Mouse (Mus musculus) left cerebral cortex, adult 2 months (tissue): ENCODE measurements around the gene Insyn1. TPM values are rescaled to one million over a fixed set of nuclear protein-coding genes. Genes with fewer than 3 reads are reported as not detected.
A peak's percentile ranks its signal among the peaks of the same experiment; 100 is the strongest.

Experiments
- DNase-seq, 2 experiments: peaks; one replicate each; pipeline ENCODE4 v3.0.0; 2021 to 2022; ENCODE audit warnings: low spot score in 2 of 2, mixed read lengths in 1 of 2; ENCODE audit errors: extremely low spot score in 1 of 2
- H3K27ac ChIP-seq: fragments of 200-600 bp; 2 replicates; pipeline ENCODE4 v1.8.1; 2022
- H3K4me3 ChIP-seq: fragments of 200-600 bp; 2 replicates; pipeline ENCODE4 v1.8.1; 2022
- CTCF ChIP-seq: fragments of 200-600 bp; IDR thresholded peaks from 2 replicates; pipeline ENCODE4 v1.8.1; 2022; ENCODE audit warnings: antibody characterized with exemption, mild to moderate bottlenecking, moderate library complexity
- intact Hi-C: fragments of 180-260 bp; cut with DNase I; formaldehyde crosslinking; loops from one replicate; pipeline ENCODE4 v1.15.1; 2025
- long read RNA-seq, 2 experiments: library from polyadenylated mRNA; stranded (forward); transcript quantifications; one replicate each; pipeline ENCODE4 v2.0.0; 2021; ENCODE audit warnings: borderline mapping rate in 2 of 2
- total RNA-seq, 2 experiments: library from RNA; stranded (reverse); gene quantifications; 2 replicates each; pipeline ENCODE4 v1.2.3; 2021

Insyn1 gene
- total RNA-seq = 100 to 1,000 TPM; 214 to 230 TPM
- long read RNA-seq, experiment 1, transcript Insyn1-203 (2 exons, 1,095 nt) = minor isoform, 19 of 51 reads
- long read RNA-seq, experiment 1, transcript Insyn1-201 (3 exons, 2,139 nt) = major isoform, 21 of 51 reads
- long read RNA-seq, experiment 1, partial matches to known transcripts = 1 of 51 reads
- long read RNA-seq, experiment 1, other reads (novel, unspliced or antisense) = 8 of 51 reads
- long read RNA-seq, experiment 2, transcript Insyn1-201 (3 exons, 2,139 nt) = minor isoform, 19 of 58 reads
- long read RNA-seq, experiment 2, transcript Insyn1-203 (2 exons, 1,095 nt) = major isoform, 27 of 58 reads
- long read RNA-seq, experiment 2, partial matches to known transcripts = 0 of 58 reads
- long read RNA-seq, experiment 2, other reads (novel, unspliced or antisense) = 12 of 58 reads

DNA sequence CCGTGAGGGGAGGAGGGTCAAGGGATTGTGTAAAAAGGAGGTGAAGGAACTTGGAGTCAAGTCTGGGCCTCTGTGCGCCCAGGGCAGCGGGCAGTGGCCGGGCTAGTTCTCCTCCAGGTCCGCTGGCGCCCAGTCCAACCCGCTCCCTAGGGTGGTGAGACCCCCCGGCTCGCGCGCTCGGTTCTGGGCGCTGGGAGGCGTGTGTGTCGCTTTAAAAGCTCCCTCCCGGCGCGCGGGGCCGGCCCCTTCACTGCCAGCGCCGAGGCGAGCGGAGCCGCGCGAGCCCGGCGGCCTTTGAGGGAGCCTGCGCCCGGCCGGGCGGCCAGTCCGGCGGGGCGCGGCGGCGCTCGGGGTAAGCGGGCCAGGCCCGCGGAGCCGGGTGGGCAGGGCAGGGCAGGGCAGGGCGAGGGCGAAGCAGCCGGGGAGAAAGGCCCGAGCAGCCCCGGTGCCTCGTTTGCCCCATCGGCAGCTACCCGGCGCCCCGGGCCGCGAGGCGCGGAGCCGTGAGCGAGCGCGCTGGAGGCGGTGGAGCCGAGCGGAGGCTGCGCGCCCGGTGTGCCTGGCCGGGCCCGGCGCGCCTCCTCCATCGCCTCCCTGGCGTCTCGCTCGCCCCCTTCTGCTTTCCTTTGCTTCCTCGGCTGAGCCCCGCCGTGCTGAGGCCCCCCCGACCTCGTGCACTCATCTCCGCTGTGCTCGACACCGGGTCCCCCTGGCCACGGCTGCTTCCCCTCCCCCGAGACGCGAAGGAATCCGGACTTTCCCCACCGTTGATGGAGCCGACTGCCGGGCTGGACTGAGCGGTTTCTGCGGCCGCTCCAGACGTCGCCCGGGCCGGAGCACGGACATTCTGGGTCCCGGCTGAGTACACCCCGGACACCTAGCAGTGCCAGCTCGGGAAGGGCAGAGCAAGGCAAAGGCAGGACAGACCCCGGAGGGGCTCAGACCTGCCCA, at the start of gene Insyn1:
TSS of gene Insyn1 (plus strand) at position 753 of the 951 bp plus-strand sequence.
- peak; percentile 70 to 73 for DNase-seq
- H3K4me3 ChIP-seq = peak within 1 kb of the TSS; percentile 88
- H3K27ac ChIP-seq = peak within 1 kb of the TSS; percentile 93
- intact Hi-C loops = loop anchor here (2.0 to 5.0 kb wide), 2 partner anchors 45 to 116 kb away; partner anchors contain the start of gene Tbc1d21
- no peak; the same call in 1 of the 2 replicates for TF ChIP-seq CTCF

GRCm38 (mm10) chr9:58438921-58439396, 49.4 kb upstream of the Insyn1 start:
- DNase-seq = peak; percentile 50 to 56
- Histone ChIP-seq H3K27ac (peak overlapping the region; percentile 84), H3K4me3 (no peak overlapping the region)
- TF ChIP-seq CTCF = no peak
- intact Hi-C loops = loop anchor here (2.0 kb wide), 1 partner anchor 64 kb away; no protein-coding TSS in a partner anchor

GRCm38 (mm10) chr9:58440100-58440499, 48.3 kb upstream of the Insyn1 start:
- no peak for TF ChIP-seq CTCF
- no peak for DNase-seq
- H3K4me3 ChIP-seq = no peak overlapping the region
- H3K27ac ChIP-seq = peak overlapping the region; percentile 84
- intact Hi-C loops = no loop called here

GRCm38 (mm10) chr9:58440614-58441013, 47.8 kb upstream of the Insyn1 start:
- no peak for TF ChIP-seq CTCF
- H3K27ac ChIP-seq = peak overlapping the region; percentile 84

GRCm38 (mm10) chr9:58441351-58442104, 46.9 kb upstream of the Insyn1 start:
- H3K27ac ChIP-seq = peak overlapping the region; percentile 84
- DNase-seq = no peak
- H3K4me3 ChIP-seq = no peak overlapping the region
- TF ChIP-seq CTCF = no peak
- intact Hi-C loops = loop anchor here (1.0 to 2.0 kb wide), 2 partner anchors 26 to 47 kb away; partner anchors contain the start of gene Insyn1

More at GRCm38 (mm10) chr9:58440614-58441013, 47.8 kb upstream of the Insyn1 start:
- no peak for DNase-seq
- H3K4me3 ChIP-seq = no peak overlapping the region
- intact Hi-C loops = no loop called here

GRCm38 (mm10) chr9:58442105-58443010, 46.0 kb upstream of the Insyn1 start:
- intact Hi-C loops = loop anchor here (1.0 to 2.0 kb wide), 2 partner anchors 25 to 46 kb away; partner anchors contain the start of gene Insyn1
- Histone ChIP-seq H3K4me3 (no peak overlapping the region), H3K27ac (peak overlapping the region; percentile 84)
- DNase-seq = peak in 1 of 2 experiments; percentile 50
- no peak for TF ChIP-seq CTCF

DNA sequence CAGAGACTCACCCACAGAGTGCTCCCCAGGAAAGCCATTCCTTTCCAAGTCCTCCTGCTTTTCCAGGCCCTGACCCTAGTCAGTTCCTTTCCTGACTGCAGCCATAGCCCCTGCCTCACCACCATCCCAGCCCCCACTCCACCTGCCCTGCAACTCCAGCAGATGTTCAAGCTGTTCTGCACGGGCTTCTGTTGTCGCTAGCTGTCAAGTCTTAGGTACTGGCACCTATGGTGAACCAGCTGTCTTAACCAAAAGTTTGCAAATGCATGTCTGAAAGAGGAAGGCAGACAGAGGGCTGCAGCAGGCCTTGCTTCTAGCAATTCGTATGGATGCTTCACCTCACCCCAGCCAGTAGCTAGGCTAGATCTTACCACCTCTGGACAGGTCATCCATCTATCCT, 45.3 kb upstream of the Insyn1 start:
- DNase-seq = no peak
- intact Hi-C loops = loop anchor here (2.0 kb wide), 1 partner anchor 46 kb away; the partner anchor contains the start of gene Insyn1
- Histone ChIP-seq H3K27ac (peak overlapping the region; percentile 84), H3K4me3 (no peak overlapping the region)
- TF ChIP-seq CTCF = no peak

GRCm38 (mm10) chr9:58446829-58447228, 41.6 kb upstream of the Insyn1 start:
- intact Hi-C loops = no loop called here
- no peak overlapping the region for H3K4me3 ChIP-seq
- no peak for DNase-seq
- H3K27ac ChIP-seq = no peak overlapping the region
- no peak for TF ChIP-seq CTCF

DNA sequence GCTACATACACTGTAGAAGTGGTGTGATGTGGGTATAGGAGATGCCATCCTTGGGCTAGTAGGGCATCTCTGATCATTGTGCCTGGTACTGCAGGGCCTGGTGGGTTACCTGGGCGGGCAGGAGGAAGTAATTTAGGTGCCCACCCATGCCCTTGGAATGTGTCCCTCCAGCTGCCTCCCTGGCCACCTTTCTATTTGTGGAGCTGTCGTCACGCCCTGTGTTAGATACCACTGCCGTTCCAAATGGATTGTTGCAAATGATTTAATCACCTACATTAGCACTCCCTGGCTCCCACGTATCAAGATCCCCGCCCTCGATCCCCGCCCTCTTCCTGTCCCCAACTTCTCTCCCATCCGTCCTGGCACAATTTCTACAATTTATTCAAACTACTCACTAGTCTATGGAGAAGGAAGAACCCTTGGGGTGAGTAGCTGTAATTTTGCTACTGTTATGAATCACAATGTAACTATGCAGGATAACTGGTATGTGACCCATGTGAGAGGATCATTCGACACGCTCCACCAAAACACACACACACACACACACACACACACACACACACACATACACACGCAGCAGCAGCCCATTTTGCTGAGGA, 40.3 kb upstream of the Insyn1 start:
- intact Hi-C loops = no loop called here
- no peak for TF ChIP-seq CTCF
- Histone ChIP-seq H3K4me3 (no peak overlapping the region), H3K27ac (no peak overlapping the region)
- no peak for DNase-seq

GRCm38 (mm10) chr9:58449526-58449925, 38.9 kb upstream of the Insyn1 start:
- intact Hi-C loops = no loop called here
- TF ChIP-seq CTCF = no peak
- no peak overlapping the region for H3K27ac ChIP-seq
- no peak for DNase-seq
- no peak overlapping the region for H3K4me3 ChIP-seq
